Mouse (Mus musculus): ENCODE data around the gene Slc18b1.

DNA sequence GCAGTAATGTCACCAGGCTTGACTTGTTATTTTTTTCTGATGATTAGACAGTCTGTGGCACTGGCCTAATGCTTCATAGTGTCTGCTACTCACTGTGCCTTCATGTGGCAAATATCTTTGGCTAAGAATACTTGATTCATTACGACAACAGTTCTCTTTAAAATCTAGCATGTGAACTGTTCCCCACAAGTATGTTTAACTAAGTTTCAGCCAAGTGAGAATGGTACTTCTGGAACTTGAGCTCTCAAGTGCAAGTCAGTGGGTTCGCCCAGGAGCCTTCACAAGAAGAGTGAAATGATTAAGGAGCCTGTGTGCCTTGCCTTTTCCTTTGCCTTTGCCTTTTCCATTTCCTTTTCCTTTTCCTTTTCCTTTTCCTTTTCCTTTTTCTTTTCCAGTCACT, 55.3 kb downstream of the Slc18b1 start:
- no peak for TF ChIP-seq CTCF (IDR thresholded peaks at IDR 0.05)
- no peak for TF ChIP-seq POLR2A (IDR thresholded peaks at IDR 0.05; ENCODE audit: insufficient read depth, low read depth, low read length)
- TF ChIP-seq EP300 (IDR thresholded peaks at IDR 0.05; ENCODE audit: insufficient read depth, low read depth, low read length), result no peak
